Mouse (Mus musculus) lung, postnatal 0 days (tissue): ENCODE results near the gene Adgrg7. TPM values are rescaled to one million over a fixed set of nuclear protein-coding genes. Genes with fewer than 3 reads are reported as not detected.

Experiments
- ATAC-seq: fragments of 200-750 bp; cut with Nextera tagmentation; 2 replicates; pipeline ENCODE4 v1.8.0; 2017; ENCODE audit warnings: moderate library complexity
- DNase-seq: peaks from one replicate; pipeline ENCODE4 v3.0.0-alpha.2; 2016; ENCODE audit warnings: low spot score
- H3K27ac ChIP-seq: fragments of 300-500 bp; sonication (generic); 2 replicates; pipeline ENCODE4 v1.5.1; 2014; ENCODE audit warnings: antibody characterized with exemption, mild to moderate bottlenecking, low read length, mixed read lengths
- H3K27me3 ChIP-seq: fragments of 300-500 bp; sonication (generic); replicated peaks from 2 replicates; pipeline ENCODE4 v1.6.1; 2014; ENCODE audit warnings: low read length, mixed read lengths; ENCODE audit not compliant: insufficient read depth
- H3K36me3 ChIP-seq: fragments of 300-500 bp; sonication (generic); 2 replicates; pipeline ENCODE4 v1.6.1; 2014; ENCODE audit warnings: low read length, mixed read lengths; ENCODE audit not compliant: insufficient read depth
- H3K4me1 ChIP-seq: fragments of 300-500 bp; sonication (generic); 2 replicates; pipeline ENCODE4 v1.6.1; 2014; ENCODE audit warnings: antibody characterized with exemption, low read depth, low read length, mixed read lengths; ENCODE audit not compliant: insufficient read depth
- H3K4me2 ChIP-seq: fragments of 300-500 bp; sonication (generic); replicated peaks from 2 replicates; pipeline ENCODE4 v1.6.1; 2014; ENCODE audit warnings: low read depth, mild to moderate bottlenecking, low read length, moderate library complexity, mixed read lengths
- H3K4me3 ChIP-seq: fragments of 300-500 bp; sonication (generic); 2 replicates; pipeline ENCODE4 v1.5.1; 2014; ENCODE audit warnings: low read depth, low read length
- H3K9ac ChIP-seq: fragments of 300-500 bp; sonication (generic); replicated peaks from 2 replicates; pipeline ENCODE4 v1.6.1; 2014; ENCODE audit warnings: low read depth, mild to moderate bottlenecking
- H3K9me3 ChIP-seq: fragments of 300-500 bp; sonication (generic); 2 replicates; pipeline ENCODE4 v1.6.1; 2016; ENCODE audit warnings: low read length, mixed read lengths
- CTCF ChIP-seq: IDR thresholded peaks from 2 replicates; pipeline ENCODE4 v1.5.1; 2016; ENCODE audit warnings: antibody characterized with exemption, mild to moderate bottlenecking
- EP300 ChIP-seq: IDR thresholded peaks from 2 replicates; pipeline ENCODE4 v1.6.1; 2016; ENCODE audit warnings: antibody characterized with exemption, mild to moderate bottlenecking, control low read depth
- WGBS: fragments of 180-500 bp; shearing (Covaris S2); extraction: QIAGEN DNeasy Blood & Tissue Kit; methylation state at CpG from one replicate; pipeline ENCODE4 v1.1.7; 2014; 5-methylcytosine and 5-hydroxymethylcytosine counted together
- polyA plus RNA-seq: library from polyadenylated mRNA; unstranded; fragments of >200 nt; fragmentation: Nextera tagmentation; extraction: Ambion mirVana; gene quantifications from 2 replicates; pipeline ENCODE4 v1.2.1, GENCODE M21; 2015

The Adgrg7 gene
- polyA plus RNA-seq, 1 experiment from 2014 or later, result not detected

- peak; percentile 65 for DNase-seq
- no peak for ATAC-seq
- Histone ChIP-seq H3K4me1 (no peaks in the 10 kb centered on the region), H3K27ac (no peak overlapping the region), H3K4me3 (no peak overlapping the region), H3K36me3 (no peaks in the 10 kb centered on the region), H3K9me3 (no peaks in the 10 kb centered on the region), H3K4me2 (no peak overlapping the region), H3K27me3 (no peaks in the 10 kb centered on the region), H3K9ac (no peak overlapping the region)
- TF ChIP-seq CTCF, result peak; percentile 66
- no peak for TF ChIP-seq EP300
- 48% methylated on average over 2 of the region's 2 CpGs for WGBS
These were observed 4.8 kb upstream of the Adgrg7 start for GRCm38 (mm10) chr16:56800469-56800868.

DNA sequence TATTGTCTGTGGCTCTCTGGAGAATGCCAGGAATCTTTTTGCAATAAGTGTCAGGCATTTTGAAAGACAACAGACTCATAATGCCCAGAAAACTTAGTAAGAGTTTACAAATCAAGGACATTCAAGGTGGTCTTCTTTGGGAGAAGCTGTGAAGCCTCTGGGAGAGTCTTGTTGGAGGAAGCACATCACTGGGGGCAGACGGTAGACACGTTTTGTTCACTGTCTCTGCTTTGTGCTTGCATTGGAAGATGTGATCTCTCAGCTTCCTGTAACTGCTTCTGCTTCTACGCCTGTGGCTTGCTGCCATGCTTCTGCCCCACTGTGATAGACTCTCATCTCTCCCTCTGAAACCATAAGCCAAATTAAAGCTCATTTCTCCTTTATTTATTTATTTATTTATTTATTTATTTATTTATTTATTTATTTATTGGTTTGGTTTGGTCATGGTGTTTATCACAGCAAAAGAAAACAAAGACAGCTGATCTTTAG, 3.9 kb upstream of the Adgrg7 start:
- Histone ChIP-seq H3K4me1 (no peaks in the 10 kb centered on the region), H3K4me3 (no peak overlapping the region), H3K9ac (no peak overlapping the region), H3K4me2 (no peak overlapping the region), H3K27me3 (no peaks in the 10 kb centered on the region), H3K9me3 (no peaks in the 10 kb centered on the region), H3K36me3 (no peaks in the 10 kb centered on the region), H3K27ac (no peak overlapping the region)
- ATAC-seq, result no peak
- 79% methylated on average over 3 of the region's 3 CpGs for WGBS
- no peak for TF ChIP-seq CTCF
- no peak for TF ChIP-seq EP300
- no peak for DNase-seq

GRCm38 (mm10) chr16:56798873-56799272, 3.2 kb upstream of the Adgrg7 start:
- TF ChIP-seq CTCF, result no peak
- no peak for TF ChIP-seq EP300
- Histone ChIP-seq H3K4me3 (no peak overlapping the region), H3K4me2 (no peak overlapping the region), H3K27ac (no peak overlapping the region), H3K9me3 (no peaks in the 10 kb centered on the region), H3K4me1 (no peaks in the 10 kb centered on the region), H3K27me3 (no peaks in the 10 kb centered on the region), H3K9ac (no peak overlapping the region), H3K36me3 (no peaks in the 10 kb centered on the region)
- DNase-seq, result no peak
- no peak for ATAC-seq
- WGBS, result 60% methylated on average over 7 of the region's 7 CpGs

DNA sequence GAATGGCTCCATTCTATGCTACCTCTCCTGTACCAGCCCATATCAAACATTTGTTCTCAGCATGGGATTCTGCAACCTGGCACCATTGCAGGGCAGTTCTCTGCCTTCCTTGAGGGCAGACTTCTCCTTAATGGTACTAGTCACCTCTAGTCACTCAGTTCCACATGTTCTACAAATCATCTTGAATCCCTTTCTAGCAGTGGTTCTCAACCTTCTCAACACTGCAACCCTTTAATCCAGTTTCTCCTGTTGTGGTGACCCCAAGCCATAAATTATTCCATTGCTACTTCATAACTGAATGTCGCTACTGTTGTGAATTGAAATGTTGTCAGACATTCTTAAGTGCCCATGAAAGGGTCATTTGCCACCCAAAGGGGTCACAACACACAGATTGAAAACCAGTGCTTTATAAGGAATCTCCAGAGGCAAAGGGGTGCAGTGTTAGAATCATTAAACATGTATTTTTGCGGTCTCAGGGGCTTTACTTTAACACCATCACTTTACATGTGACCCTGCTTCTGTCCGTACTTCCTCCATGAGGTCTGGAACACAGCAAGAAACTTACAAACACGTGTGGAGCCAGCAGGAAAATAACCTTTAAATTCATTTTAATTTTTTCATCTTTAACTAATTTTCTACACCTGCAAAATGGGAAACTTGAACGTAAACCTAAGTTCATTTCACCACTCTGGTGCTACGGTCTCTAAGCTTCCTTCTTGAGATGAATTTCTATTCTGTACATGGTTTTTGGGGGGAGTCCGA, 1.1 kb downstream of the Adgrg7 start:
- Histone ChIP-seq H3K27ac (no peak overlapping the region), H3K4me2 (no peak overlapping the region), H3K27me3 (no peaks in the 10 kb centered on the region), H3K9ac (no peak overlapping the region), H3K9me3 (no peaks in the 10 kb centered on the region), H3K36me3 (no peaks in the 10 kb centered on the region), H3K4me1 (no peaks in the 10 kb centered on the region), H3K4me3 (no peak overlapping the region)
- 80% methylated on average over 7 of the region's 7 CpGs for WGBS
- no peak for ATAC-seq
- no peak for TF ChIP-seq CTCF
- no peak for TF ChIP-seq EP300
- DNase-seq, result no peak

GRCm38 (mm10) chr16:56793778-56794177, 1.9 kb downstream of the Adgrg7 start:
- Histone ChIP-seq H3K27ac (no peak overlapping the region), H3K36me3 (no peaks in the 10 kb centered on the region), H3K4me3 (no peak overlapping the region), H3K27me3 (no peaks in the 10 kb centered on the region), H3K9me3 (no peaks in the 10 kb centered on the region), H3K4me1 (no peaks in the 10 kb centered on the region), H3K4me2 (no peak overlapping the region), H3K9ac (no peak overlapping the region)
- DNase-seq (peak; percentile 36), ATAC-seq (no peak)
- WGBS, result 47% methylated on average over 1 of the region's 1 CpGs
- TF ChIP-seq EP300 (no peak), CTCF (no peak)

DNA sequence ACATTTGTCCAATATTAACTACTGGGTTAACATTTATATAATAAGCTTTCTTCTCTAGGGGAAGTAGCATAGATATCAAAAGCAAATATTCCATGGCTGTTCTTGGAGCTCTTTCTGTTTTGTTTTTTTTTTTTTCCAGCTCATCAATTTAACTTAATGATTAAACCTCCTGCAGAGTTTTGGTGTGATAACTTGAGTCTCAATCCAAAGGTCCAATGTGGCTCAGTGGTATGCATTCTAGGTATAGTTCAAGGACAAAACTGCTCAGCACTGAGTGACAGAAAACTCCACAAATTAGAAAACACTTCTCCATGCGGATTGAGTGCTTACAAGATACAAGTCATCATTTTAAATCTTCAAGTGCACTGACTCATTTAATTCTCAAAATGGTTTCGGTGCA, 9.7 kb downstream of the Adgrg7 start:
- H3K36me3 ChIP-seq, result no peaks in the 10 kb centered on the region
- no peak overlapping the region for H3K27ac ChIP-seq
- no peaks in the 10 kb centered on the region for H3K27me3 ChIP-seq
- H3K4me3 ChIP-seq, result no peak overlapping the region
- ATAC-seq (no peak), DNase-seq (no peak)
- H3K9ac ChIP-seq, result no peak overlapping the region
- WGBS, result 81% methylated on average over 2 of the region's 2 CpGs
- H3K9me3 ChIP-seq, result no peaks in the 10 kb centered on the region
- H3K4me2 ChIP-seq, result no peak overlapping the region
- no peaks in the 10 kb centered on the region for H3K4me1 ChIP-seq
- TF ChIP-seq CTCF (no peak), EP300 (no peak)
